Mouse (Mus musculus): ENCODE results near the gene Socs3. TPM values are rescaled to one million over a fixed set of nuclear protein-coding genes. Genes with fewer than 3 reads are reported as not detected.

Socs3 gene
- 8.4 and 9.8 TPM in 2 replicates for polyA plus RNA-seq (2014; fragmentation: Nextera tagmentation; extraction: Ambion mirVana)

DNA sequence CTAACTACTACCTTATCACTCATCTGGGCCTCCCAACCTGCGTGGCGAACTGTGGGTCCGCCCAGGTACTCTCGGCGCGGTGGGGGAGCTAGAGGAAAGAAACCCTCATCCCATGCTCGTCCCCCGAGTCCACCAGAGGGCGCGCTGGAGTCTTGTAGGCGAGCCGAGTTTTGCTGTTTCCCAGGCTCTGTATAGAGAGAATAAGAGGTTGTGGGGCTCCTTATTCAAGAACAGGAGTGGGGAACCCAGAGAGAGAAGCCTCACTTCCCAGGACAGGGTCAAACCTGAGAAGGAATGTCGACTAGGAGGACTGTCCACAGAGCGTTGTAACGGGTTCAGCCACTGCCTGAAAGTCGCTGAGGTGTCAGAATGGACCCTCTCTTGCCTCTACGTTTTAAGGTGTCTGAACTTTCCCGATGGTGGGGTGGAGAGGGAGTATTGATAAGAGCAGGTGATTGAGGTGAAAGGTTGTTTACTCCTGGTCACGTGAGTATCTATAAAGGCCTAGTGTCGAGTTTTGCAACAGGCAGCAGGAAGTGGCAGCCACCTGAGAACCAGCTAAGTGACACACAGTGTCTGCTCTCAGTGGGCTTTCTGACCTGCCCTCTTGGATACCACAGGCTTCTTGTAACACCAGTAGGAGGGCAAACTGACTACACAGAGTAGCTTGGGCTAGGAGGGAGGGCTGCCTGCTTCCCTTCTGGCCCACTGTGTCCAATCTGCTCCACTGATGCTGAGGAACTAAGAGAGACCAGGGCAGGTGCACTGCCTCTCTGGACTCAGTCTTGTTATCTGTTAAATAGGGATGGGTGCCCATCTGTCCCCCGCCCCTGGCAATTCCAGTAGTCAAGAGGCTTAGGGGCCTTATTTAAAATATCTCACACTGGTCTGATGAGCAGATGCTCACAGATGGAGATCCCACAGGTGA, at the start of gene Socs3:
Gene Socs3, minus strand, starts transcription at position 103 of the 928 bp plus-strand sequence.
- peak; percentile 6; the same call in 1 of the 2 replicates for ATAC-seq (replicated peaks; ENCODE audit: insufficient number of reproducible peaks, low FRiP score, low TSS enrichment, low read depth)
- Histone ChIP-seq H3K27me3 (ENCODE audit: control insufficient read depth, insufficient read depth, low read length) (peaks cover 11% of the 10 kb centered on the region), H3K4me2 (ENCODE audit: low read depth, low read length) (peak within 1 kb of the TSS; percentile 99), H3K4me1 (ENCODE audit: control insufficient read depth, insufficient read depth, low read length) (peaks cover 15% of the 10 kb centered on the region), H3K4me3 (ENCODE audit: low read depth, low read length) (peak within 1 kb of the TSS; percentile 51), H3K36me3 (replicated peaks; ENCODE audit: control insufficient read depth, insufficient read depth, low read depth, low read length) (no peaks in the 10 kb centered on the region; the same call in 1 of the 2 replicates), H3K9me3 (replicated peaks; ENCODE audit: control insufficient read depth, low read length) (no peaks in the 10 kb centered on the region), H3K9ac (replicated peaks; ENCODE audit: low read length) (peak within 1 kb of the TSS; percentile 90), H3K27ac (replicated peaks; ENCODE audit: low read depth, low read length) (peak within 1 kb of the TSS; percentile 93)
- 10% methylated on average over 21 of the region's 21 CpGs for WGBS
- peak; percentile 97 for DNase-seq (ENCODE audit: low spot score)

GRCm38 (mm10) chr11:118018328-118018727, 48.5 kb upstream of the Socs3 start:
- H3K4me1 ChIP-seq (ENCODE audit: control insufficient read depth, insufficient read depth, low read length), result no peaks in the 10 kb centered on the region
- no peak for ATAC-seq (replicated peaks; ENCODE audit: insufficient number of reproducible peaks, low FRiP score, low TSS enrichment, low read depth)

DNA sequence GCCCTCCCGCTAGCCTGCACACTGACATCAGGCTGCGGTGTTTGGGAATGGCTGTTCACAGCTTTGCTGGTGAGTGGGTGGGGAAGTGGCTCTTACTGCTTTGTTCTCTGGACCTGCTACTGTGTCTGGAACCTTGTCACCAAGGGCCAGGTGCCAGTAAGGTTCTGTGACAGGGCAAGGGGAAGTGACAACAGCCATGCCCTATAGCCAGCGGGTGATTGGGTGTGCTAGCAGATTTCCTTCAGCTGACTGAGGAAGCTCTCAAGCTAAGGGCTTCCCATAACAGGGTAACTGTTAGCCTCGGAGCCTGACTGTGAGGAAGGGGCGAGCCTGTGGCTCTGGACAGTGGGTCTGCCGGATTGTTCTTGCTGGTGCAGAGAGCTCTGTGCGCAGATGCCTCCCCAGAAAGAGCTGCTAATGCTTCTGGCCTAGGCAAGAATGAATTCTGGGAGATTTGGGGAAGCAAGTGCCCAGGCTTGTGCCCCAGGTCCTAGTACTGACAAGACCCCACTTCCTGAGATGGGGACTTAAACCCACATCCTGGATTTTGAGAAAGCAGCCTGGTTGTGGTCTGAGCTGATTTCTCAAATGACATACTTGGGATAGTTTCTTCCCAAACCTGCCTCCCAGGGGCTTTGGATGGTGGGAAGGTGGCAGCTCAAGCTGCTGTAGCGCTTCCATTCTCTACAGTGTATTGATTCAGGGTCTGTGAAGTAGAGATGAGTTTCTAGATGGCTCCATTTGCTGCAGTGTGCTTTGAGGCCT, 45.7 kb upstream of the Socs3 start:
- no peaks in the 10 kb centered on the region for H3K4me1 ChIP-seq (ENCODE audit: control insufficient read depth, insufficient read depth, low read length)
- H3K27me3 ChIP-seq (ENCODE audit: control insufficient read depth, insufficient read depth, low read length), result no peaks in the 10 kb centered on the region
- H3K9ac ChIP-seq (replicated peaks; ENCODE audit: low read length), result no peak overlapping the region
- H3K36me3 ChIP-seq (replicated peaks; ENCODE audit: control insufficient read depth, insufficient read depth, low read depth, low read length), result no peaks in the 10 kb centered on the region; the same call in none of the 2 replicates
- no peaks in the 10 kb centered on the region for H3K9me3 ChIP-seq (replicated peaks; ENCODE audit: control insufficient read depth, low read length)
- no peak for ATAC-seq (replicated peaks; ENCODE audit: insufficient number of reproducible peaks, low FRiP score, low TSS enrichment, low read depth)
- H3K4me3 ChIP-seq (ENCODE audit: low read depth, low read length), result no peak overlapping the region
- no peak overlapping the region for H3K4me2 ChIP-seq (ENCODE audit: low read depth, low read length)
- no peak for DNase-seq (ENCODE audit: low spot score)
- 88% methylated on average over 8 of the region's 8 CpGs for WGBS
- no peak overlapping the region for H3K27ac ChIP-seq (replicated peaks; ENCODE audit: low read depth, low read length)

More at GRCm38 (mm10) chr11:118018328-118018727, 48.5 kb upstream of the Socs3 start:
- Histone ChIP-seq H3K27me3 (ENCODE audit: control insufficient read depth, insufficient read depth, low read length) (no peaks in the 10 kb centered on the region), H3K27ac (replicated peaks; ENCODE audit: low read depth, low read length) (no peak overlapping the region; the same call in 1 of the 2 replicates), H3K36me3 (replicated peaks; ENCODE audit: control insufficient read depth, insufficient read depth, low read depth, low read length) (no peaks in the 10 kb centered on the region; the same call in none of the 2 replicates), H3K9ac (replicated peaks; ENCODE audit: low read length) (no peak overlapping the region), H3K4me2 (ENCODE audit: low read depth, low read length) (no peak overlapping the region), H3K9me3 (replicated peaks; ENCODE audit: control insufficient read depth, low read length) (no peaks in the 10 kb centered on the region), H3K4me3 (ENCODE audit: low read depth, low read length) (no peak overlapping the region)
- DNase-seq (ENCODE audit: low spot score), result no peak
- WGBS, result 96% methylated on average over 4 of the region's 4 CpGs

DNA sequence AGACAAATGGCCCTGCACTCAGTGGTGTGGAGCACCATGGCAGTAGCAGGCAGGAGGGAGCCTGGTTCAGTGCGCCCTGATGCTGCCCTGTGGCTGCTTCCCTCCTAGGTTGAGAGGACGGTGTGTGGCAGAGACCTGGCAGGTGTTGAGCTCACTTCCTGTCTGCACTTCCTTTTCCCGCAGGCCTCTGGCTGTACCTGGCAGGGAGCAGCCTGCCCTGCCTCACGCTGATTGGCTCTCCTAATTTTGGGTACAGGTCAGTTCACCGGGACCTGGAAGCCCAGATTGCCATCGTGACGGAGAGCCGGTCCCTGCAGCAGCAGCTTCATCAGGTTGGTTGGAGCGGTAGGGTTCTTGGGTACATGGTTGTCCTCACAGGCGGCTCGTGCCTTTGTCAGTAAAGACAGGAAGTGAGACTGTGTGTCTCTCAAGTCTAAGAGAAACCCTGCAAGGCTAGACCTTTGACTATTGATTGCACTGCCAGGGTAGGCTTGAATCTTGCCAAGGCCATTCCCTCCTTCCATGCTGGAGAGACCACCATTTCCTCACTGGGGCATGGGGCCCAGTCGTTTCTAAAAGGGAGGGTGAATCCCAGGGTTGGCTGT, 44.6 kb upstream of the Socs3 start:
- Histone ChIP-seq H3K36me3 (replicated peaks; ENCODE audit: control insufficient read depth, insufficient read depth, low read depth, low read length) (no peaks in the 10 kb centered on the region; the same call in none of the 2 replicates), H3K9ac (replicated peaks; ENCODE audit: low read length) (no peak overlapping the region), H3K4me1 (ENCODE audit: control insufficient read depth, insufficient read depth, low read length) (no peaks in the 10 kb centered on the region), H3K4me2 (ENCODE audit: low read depth, low read length) (no peak overlapping the region), H3K9me3 (replicated peaks; ENCODE audit: control insufficient read depth, low read length) (no peaks in the 10 kb centered on the region), H3K4me3 (ENCODE audit: low read depth, low read length) (no peak overlapping the region), H3K27ac (replicated peaks; ENCODE audit: low read depth, low read length) (no peak overlapping the region), H3K27me3 (ENCODE audit: control insufficient read depth, insufficient read depth, low read length) (no peaks in the 10 kb centered on the region)
- DNase-seq (ENCODE audit: low spot score) (no peak), ATAC-seq (replicated peaks; ENCODE audit: insufficient number of reproducible peaks, low FRiP score, low TSS enrichment, low read depth) (no peak)
- WGBS, result 84% methylated on average over 12 of the region's 12 CpGs

DNA sequence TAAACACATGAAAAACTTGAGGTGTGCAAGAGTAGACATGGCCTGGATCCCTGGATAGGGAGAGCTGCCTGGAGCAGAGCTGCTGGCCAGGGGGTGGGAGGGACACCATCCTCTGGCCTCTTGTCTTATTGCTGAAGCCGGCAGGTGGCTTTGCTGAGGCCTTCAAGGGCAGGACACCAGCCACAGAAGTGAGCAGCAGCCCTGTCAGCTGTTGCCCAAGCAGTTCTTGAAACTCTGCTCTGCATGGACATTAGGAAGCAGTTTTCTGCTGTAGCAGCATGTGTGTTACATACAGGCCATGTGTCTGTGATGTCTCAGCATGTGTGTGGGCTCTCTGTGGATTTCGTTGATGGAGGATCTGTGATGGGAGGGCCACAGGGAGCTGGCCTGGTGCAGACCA, 43.5 kb upstream of the Socs3 start:
- DNase-seq (ENCODE audit: low spot score), result no peak
- Histone ChIP-seq H3K36me3 (replicated peaks; ENCODE audit: control insufficient read depth, insufficient read depth, low read depth, low read length) (no peaks in the 10 kb centered on the region; the same call in none of the 2 replicates), H3K4me3 (ENCODE audit: low read depth, low read length) (no peak overlapping the region), H3K27ac (replicated peaks; ENCODE audit: low read depth, low read length) (no peak overlapping the region), H3K9ac (replicated peaks; ENCODE audit: low read length) (no peak overlapping the region), H3K9me3 (replicated peaks; ENCODE audit: control insufficient read depth, low read length) (no peaks in the 10 kb centered on the region), H3K4me1 (ENCODE audit: control insufficient read depth, insufficient read depth, low read length) (no peaks in the 10 kb centered on the region; the same call in 1 of the 2 replicates), H3K4me2 (ENCODE audit: low read depth, low read length) (no peak overlapping the region), H3K27me3 (ENCODE audit: control insufficient read depth, insufficient read depth, low read length) (no peaks in the 10 kb centered on the region)
- no peak for ATAC-seq (replicated peaks; ENCODE audit: insufficient number of reproducible peaks, low FRiP score, low TSS enrichment, low read depth)
- 74% methylated on average over 2 of the region's 2 CpGs for WGBS

- no peaks in the 10 kb centered on the region; the same call in 1 of the 2 replicates for H3K36me3 ChIP-seq (replicated peaks; ENCODE audit: control insufficient read depth, insufficient read depth, low read depth, low read length)
- no peak overlapping the region for H3K9ac ChIP-seq (replicated peaks; ENCODE audit: low read length)
- no peaks in the 10 kb centered on the region for H3K27me3 ChIP-seq (ENCODE audit: control insufficient read depth, insufficient read depth, low read length)
- H3K4me1 ChIP-seq (ENCODE audit: control insufficient read depth, insufficient read depth, low read length), result peaks cover 3% of the 10 kb centered on the region; the same call in 1 of the 2 replicates
- H3K4me3 ChIP-seq (ENCODE audit: low read depth, low read length), result no peak overlapping the region
- DNase-seq (ENCODE audit: low spot score) (no peak), ATAC-seq (replicated peaks; ENCODE audit: insufficient number of reproducible peaks, low FRiP score, low TSS enrichment, low read depth) (no peak)
- no peak overlapping the region for H3K4me2 ChIP-seq (ENCODE audit: low read depth, low read length)
- WGBS, result 83% methylated on average over 1 of the region's 1 CpGs
- H3K9me3 ChIP-seq (replicated peaks; ENCODE audit: control insufficient read depth, low read length), result no peaks in the 10 kb centered on the region
- no peak overlapping the region for H3K27ac ChIP-seq (replicated peaks; ENCODE audit: low read depth, low read length)
Observed at GRCm38 (mm10) chr11:118012595-118012994, 42.7 kb upstream of the Socs3 start.

- ATAC-seq (replicated peaks; ENCODE audit: insufficient number of reproducible peaks, low FRiP score, low TSS enrichment, low read depth), result no peak
- DNase-seq (ENCODE audit: low spot score), result no peak
- H3K4me3 ChIP-seq (ENCODE audit: low read depth, low read length), result no peak overlapping the region
- no peaks in the 10 kb centered on the region for H3K9me3 ChIP-seq (replicated peaks; ENCODE audit: control insufficient read depth, low read length)
- H3K4me1 ChIP-seq (ENCODE audit: control insufficient read depth, insufficient read depth, low read length), result peaks cover 4% of the 10 kb centered on the region; the same call in 1 of the 2 replicates
- no peak overlapping the region for H3K27ac ChIP-seq (replicated peaks; ENCODE audit: low read depth, low read length)
- no peaks in the 10 kb centered on the region for H3K27me3 ChIP-seq (ENCODE audit: control insufficient read depth, insufficient read depth, low read length)
- H3K9ac ChIP-seq (replicated peaks; ENCODE audit: low read length), result no peak overlapping the region
- H3K4me2 ChIP-seq (ENCODE audit: low read depth, low read length), result no peak overlapping the region
- WGBS, result 49% methylated on average over 4 of the region's 4 CpGs
- H3K36me3 ChIP-seq (replicated peaks; ENCODE audit: control insufficient read depth, insufficient read depth, low read depth, low read length), result peaks cover 5% of the 10 kb centered on the region
Observed at GRCm38 (mm10) chr11:118009865-118010571, 40.2 kb upstream of the Socs3 start.

All from embryonic facial prominence, embryonic 11.5 days (tissue).